ENCODE assay signal across 15 mouse cellular contexts in genomic region chr14:79184071-79184470, GRCm38 (mm10).
DNase-seq lines count a peak whose midpoint lies in the region; ATAC-seq lines count a peak whose summit lies in the region.
"Had no signal": no experiment of that assay in that cellular context is flagged by ENCODE, and none has a peak within 500 bp of the region (broad histone marks: within the 10 kb centered on the region; RNA-seq: fewer than 3 reads in every experiment).

No protein-coding gene starts in this region.

- peaks cover 3% of the 10 kb centered on the region for H3K4me1 ChIP-seq in heart, embryonic 16.5 days (ENCODE audit: control insufficient read depth, insufficient read depth, low read length)
- peaks cover 29% of the 10 kb centered on the region for H3K4me1 ChIP-seq in embryonic facial prominence, embryonic 10.5 days
- H3K4me1 ChIP-seq in embryonic facial prominence, embryonic 15.5 days: peaks cover 44% of the 10 kb centered on the region
- no peaks in the 10 kb centered on the region for H3K4me1 ChIP-seq in liver, embryonic 11.5 days (replicated peaks; ENCODE audit: control insufficient read depth, insufficient read depth, low read length)
- H3K4me1 ChIP-seq: liver, embryonic 15.5 days had no signal

- H3K36me3 ChIP-seq in heart, embryonic 16.5 days (ENCODE audit: control insufficient read depth, insufficient read depth): peaks cover 5% of the 10 kb centered on the region; the same call in 1 of the 2 replicates
- peaks cover 4% of the 10 kb centered on the region; the same call in 1 of the 2 replicates for H3K36me3 ChIP-seq in embryonic facial prominence, embryonic 10.5 days (replicated peaks)
- peaks cover 6% of the 10 kb centered on the region; the same call in 1 of the 2 replicates for H3K36me3 ChIP-seq in embryonic facial prominence, embryonic 15.5 days
- H3K36me3 ChIP-seq in liver, embryonic 11.5 days (ENCODE audit: control insufficient read depth, insufficient read depth, low read length): no peaks in the 10 kb centered on the region

- DNase-seq in heart, postnatal 25 days (ENCODE audit: low spot score): no peak
- no peak for DNase-seq in embryonic facial prominence, embryonic 10.5 days (ENCODE audit: low spot score)
- peak; percentile 55 for DNase-seq in kidney, postnatal 14 days
- DNase-seq in spleen, postnatal 4 days (ENCODE audit: low spot score in 2 of 2): no peak
- DNase-seq in liver, embryonic 11.5 days (ENCODE audit: low spot score): no peak
- DNase-seq: cerebellum, postnatal 25 days; forebrain, postnatal 0 days; gastrocnemius, postnatal 36 days; right cerebral cortex, postnatal 25 days; thymus, postnatal 36 days had no signal

- H3K27ac ChIP-seq in heart, embryonic 16.5 days (ENCODE audit: low read length): peak overlapping the region; percentile 10; the same call in 1 of the 2 replicates
- H3K27ac ChIP-seq in embryonic facial prominence, embryonic 10.5 days (replicated peaks): peak overlapping the region; percentile 24; the same call in 1 of the 2 replicates
- 0 out of 2 replicates have a peak overlapping the region, but pooled peaks have one; percentile 30 for H3K27ac ChIP-seq in embryonic facial prominence, embryonic 15.5 days (replicated peaks)
- no peak overlapping the region for H3K27ac ChIP-seq in liver, embryonic 11.5 days (ENCODE audit: low read depth, low read length)
- H3K27ac ChIP-seq: hindbrain, embryonic 13.5 days; liver, embryonic 15.5 days had no signal

- no peak for ATAC-seq in heart, embryonic 16.5 days (replicated peaks; ENCODE audit: extremely low read depth, insufficient read depth, low FRiP score)
- no peak for ATAC-seq in embryonic facial prominence, embryonic 15.5 days (ENCODE audit: insufficient number of reproducible peaks, low FRiP score, low TSS enrichment, low read depth)
- no peak for ATAC-seq in liver, embryonic 11.5 days (replicated peaks; ENCODE audit: low FRiP score)
- ATAC-seq: CD4-positive, CD25-positive, alpha-beta regulatory T cell, adult 4 months had no signal

- intact Hi-C loops in heart, postnatal 25 days (cut with DNase I): loop anchor here (5.0 kb wide), 2 partner anchors 43 to 138 kb away; no protein-coding TSS in a partner anchor

- no peak overlapping the region for H3K4me2 ChIP-seq in heart, embryonic 16.5 days (ENCODE audit: low read depth, low read length)
- no peak overlapping the region for H3K4me2 ChIP-seq in embryonic facial prominence, embryonic 15.5 days (replicated peaks)
- H3K4me2 ChIP-seq in liver, embryonic 11.5 days: no peak overlapping the region
- H3K4me2 ChIP-seq: hindbrain, embryonic 13.5 days; liver, embryonic 15.5 days had no signal

- H3K9me3 ChIP-seq in heart, embryonic 16.5 days (replicated peaks; ENCODE audit: control insufficient read depth, low read length): peaks cover 5% of the 10 kb centered on the region
- 0 out of 2 replicates have a peak, but pooled peaks cover 3% of the 10 kb centered on the region for H3K9me3 ChIP-seq in embryonic facial prominence, embryonic 10.5 days
- no peaks in the 10 kb centered on the region for H3K9me3 ChIP-seq in embryonic facial prominence, embryonic 15.5 days (replicated peaks)
- H3K9me3 ChIP-seq in liver, embryonic 11.5 days (ENCODE audit: control insufficient read depth, low read length): no peaks in the 10 kb centered on the region
- H3K9me3 ChIP-seq: liver, embryonic 15.5 days had no signal

- H3K4me3 ChIP-seq in heart, embryonic 16.5 days (ENCODE audit: low read length): no peak overlapping the region
- no peak overlapping the region for H3K4me3 ChIP-seq in embryonic facial prominence, embryonic 10.5 days
- no peak overlapping the region for H3K4me3 ChIP-seq in embryonic facial prominence, embryonic 15.5 days (replicated peaks)
- H3K4me3 ChIP-seq in liver, embryonic 11.5 days (ENCODE audit: low read depth, low read length): no peak overlapping the region
- H3K4me3 ChIP-seq: hindbrain, embryonic 13.5 days; liver, embryonic 15.5 days had no signal

- no peaks in the 10 kb centered on the region for H3K27me3 ChIP-seq in heart, embryonic 16.5 days (ENCODE audit: control insufficient read depth, insufficient read depth, low read length)
- H3K27me3 ChIP-seq in embryonic facial prominence, embryonic 10.5 days (replicated peaks; ENCODE audit: low read depth, poor library complexity, severe bottlenecking): no peaks in the 10 kb centered on the region
- H3K27me3 ChIP-seq in embryonic facial prominence, embryonic 15.5 days: no peaks in the 10 kb centered on the region
- no peaks in the 10 kb centered on the region for H3K27me3 ChIP-seq in liver, embryonic 11.5 days (replicated peaks; ENCODE audit: control insufficient read depth, insufficient read depth, low read length)
- H3K27me3 ChIP-seq: hindbrain, embryonic 13.5 days; liver, embryonic 15.5 days had no signal

- 69% methylated on average over 10 of the region's 10 CpGs for WGBS in heart, embryonic 16.5 days
- WGBS in embryonic facial prominence, embryonic 10.5 days: 83% methylated on average over 10 of the region's 10 CpGs
- WGBS in embryonic facial prominence, embryonic 15.5 days: 81% methylated on average over 10 of the region's 10 CpGs
- WGBS in liver, embryonic 11.5 days: 91% methylated on average over 10 of the region's 10 CpGs

- H3K9ac ChIP-seq in heart, embryonic 16.5 days (ENCODE audit: low read length): no peak overlapping the region
- H3K9ac ChIP-seq in embryonic facial prominence, embryonic 15.5 days: no peak overlapping the region
- H3K9ac ChIP-seq in liver, embryonic 11.5 days (ENCODE audit: low read depth, low read length): no peak overlapping the region
- H3K9ac ChIP-seq: forebrain, postnatal 0 days; hindbrain, embryonic 13.5 days; liver, embryonic 15.5 days had no signal
